Mouse (Mus musculus): Measurements from ENCODE around the gene Krtap20-2. TPM values are rescaled to one million over a fixed set of nuclear protein-coding genes. Genes with fewer than 3 reads are reported as not detected.
"Not testable (repeated sequence)": the region's sequence is repeated elsewhere in the genome, so short reads cannot be mapped to it uniquely, and the experiment has no call there.

Gene Krtap20-2
- total RNA-seq (2021): not detected in 2 replicates
- long read RNA-seq: 0 reads

- no peak for DNase-seq
Observed at GRCm38 (mm10) chr16:89205561-89205960, at the start of gene Krtap20-2. Krtap20-2 (plus strand) TSS chr16:89205861.

GRCm38 (mm10) chr16:89157652-89158051, 48.0 kb upstream of the Krtap20-2 start, which contains the start of gene Gm9789:
Gm9789 (plus strand) TSS chr16:89157952.
- no peak for DNase-seq

GRCm38 (mm10) chr16:89169190-89169589, 36.5 kb upstream of the Krtap20-2 start, which contains the start of gene Gm7735:
Gm7735 (plus strand) TSS chr16:89169490.
- DNase-seq: not testable (repeated sequence)

GRCm38 (mm10) chr16:89174435-89174834, 31.2 kb upstream of the Krtap20-2 start, which contains the start of gene 1110057P08Rik:
1110057P08Rik (plus strand) TSS chr16:89174735.
- no peak for DNase-seq

- no peak for DNase-seq
Observed at GRCm38 (mm10) chr16:89188621-89189020, 17.0 kb upstream of the Krtap20-2 start.

Other genes starting within 250 kb of the Krtap20-2 start
- not detected in 2 replicates for gene Krtap16-3, start 243.0 kb upstream of the Krtap20-2 start, total RNA-seq (2021)
- not detected in 2 replicates for gene Krtap22-2, start 195.1 kb upstream of the Krtap20-2 start, total RNA-seq (2021)
- not detected in 2 replicates for gene Gm10229, start 190.6 kb upstream of the Krtap20-2 start, total RNA-seq (2021)
- not detected in 2 replicates for gene Krtap6-1, start 174.2 kb upstream of the Krtap20-2 start, total RNA-seq (2021)
- gene Gm10228, start 164.4 kb upstream of the Krtap20-2 start, total RNA-seq (2021): not detected in 2 replicates
- not detected in 2 replicates for gene Krtap6-5, start 158.0 kb upstream of the Krtap20-2 start, total RNA-seq (2021)
- not detected in 2 replicates for gene 1110025L11Rik, start 141.9 kb upstream of the Krtap20-2 start, total RNA-seq (2021)
- not detected in 2 replicates for gene Krtap6-3, start 121.8 kb upstream of the Krtap20-2 start, total RNA-seq (2021)
- gene Gm6358, start 65.0 kb upstream of the Krtap20-2 start, total RNA-seq (2021): not detected in 2 replicates
- gene Gm10061, start 54.8 kb upstream of the Krtap20-2 start, total RNA-seq (2021): not detected in 2 replicates
- gene Gm9789, start 47.9 kb upstream of the Krtap20-2 start, total RNA-seq (2021): not detected in 2 replicates
- gene Gm7735, start 36.4 kb upstream of the Krtap20-2 start, total RNA-seq (2021): not detected in 2 replicates
- gene 1110057P08Rik, start 31.1 kb upstream of the Krtap20-2 start, total RNA-seq (2021): not detected in 2 replicates
- gene Krtap21-1, start 198.0 kb downstream of the Krtap20-2 start, total RNA-seq (2021): not detected in 2 replicates
- not detected in 2 replicates for gene Krtap6-2, start 214.2 kb downstream of the Krtap20-2 start, total RNA-seq (2021)

Measured in adrenal gland, postnatal 25 days (tissue).